Mouse (Mus musculus) E14TG2a.4 (cell line): Measurements from ENCODE around the gene Zp3r.
"Not testable (repeated sequence)": the region's sequence is repeated elsewhere in the genome, so short reads cannot be mapped to it uniquely, and the experiment has no call there.

Experiments
- CTCF ChIP-seq: conservative IDR thresholded peaks from 2 replicates; pipeline ENCODE4 v1.5.1; 2014; ENCODE audit warnings: low read length
- NANOG ChIP-seq: IDR thresholded peaks from 2 replicates; pipeline ENCODE4 v1.6.1; 2014; ENCODE audit warnings: borderline replicate concordance, low read length, mixed read lengths
- POU5F1 ChIP-seq: IDR thresholded peaks from 2 replicates; pipeline ENCODE4 v1.6.1; 2014; ENCODE audit warnings: low read length, borderline replicate concordance

DNA sequence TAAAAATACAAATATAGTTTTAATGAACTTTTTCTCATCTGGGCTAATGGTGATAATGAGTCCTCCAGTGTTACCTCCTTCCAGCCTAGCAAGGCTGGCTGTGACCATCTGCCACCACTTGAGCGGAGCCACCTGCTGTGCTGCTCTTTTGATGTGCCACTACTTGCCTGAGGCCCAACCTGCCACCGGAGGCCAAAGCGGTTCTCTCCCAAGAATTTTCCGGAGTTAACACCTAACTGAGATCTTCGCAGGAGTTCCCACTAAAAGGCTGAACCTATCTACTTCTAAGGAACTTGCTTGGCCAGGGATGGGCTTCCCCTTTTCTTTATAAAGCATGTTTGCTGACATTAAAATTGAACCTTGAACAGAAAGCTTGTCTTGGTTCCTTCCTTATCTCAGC lies 30.2 kb upstream of the Zp3r start:
- not testable (repeated sequence) for TF ChIP-seq CTCF, NANOG, POU5F1
